Mouse (Mus musculus): Measurements from ENCODE around the gene Camk1d. TPM values are rescaled to one million over a fixed set of nuclear protein-coding genes. Genes with fewer than 3 reads are reported as not detected.
"Not testable (repeated sequence)": the region's sequence is repeated elsewhere in the genome, so short reads cannot be mapped to it uniquely, and the experiment has no call there.

The Camk1d gene
- polyA plus RNA-seq, 1 experiment from 2014 or later, result 11.3 TPM

- Histone ChIP-seq H3K27ac (ENCODE audit: low read length) (no peak overlapping the region), H3K27me3 (ENCODE audit: control insufficient read depth, insufficient read depth, low read length) (no peaks in the 10 kb centered on the region), H3K4me2 (ENCODE audit: low read depth, low read length) (no peak overlapping the region), H3K4me3 (replicated peaks; ENCODE audit: low read length) (no peak overlapping the region), H3K36me3 (ENCODE audit: control insufficient read depth, insufficient read depth, low read length) (no peaks in the 10 kb centered on the region), H3K4me1 (ENCODE audit: control insufficient read depth, insufficient read depth, low read length) (no peaks in the 10 kb centered on the region), H3K9ac (ENCODE audit: low read length) (no peak overlapping the region), H3K9me3 (replicated peaks; ENCODE audit: control insufficient read depth, low read length) (no peaks in the 10 kb centered on the region)
- WGBS, result 52% methylated on average over 1 of the region's 1 CpGs
- ATAC-seq (ENCODE audit: insufficient read depth, low FRiP score), result no peak
Observed at GRCm38 (mm10) chr2:5396415-5396814, 317.9 kb downstream of the Camk1d start.

GRCm38 (mm10) chr2:5395873-5396272, 318.4 kb downstream of the Camk1d start:
- 62% methylated on average over 2 of the region's 2 CpGs for WGBS
- no peaks in the 10 kb centered on the region for H3K4me1 ChIP-seq (ENCODE audit: control insufficient read depth, insufficient read depth, low read length)
- no peaks in the 10 kb centered on the region for H3K36me3 ChIP-seq (ENCODE audit: control insufficient read depth, insufficient read depth, low read length)
- no peaks in the 10 kb centered on the region for H3K27me3 ChIP-seq (ENCODE audit: control insufficient read depth, insufficient read depth, low read length)
- H3K4me3 ChIP-seq (replicated peaks; ENCODE audit: low read length), result no peak overlapping the region
- H3K9ac ChIP-seq (ENCODE audit: low read length), result no peak overlapping the region
- H3K27ac ChIP-seq (ENCODE audit: low read length), result no peak overlapping the region
- H3K4me2 ChIP-seq (ENCODE audit: low read depth, low read length), result no peak overlapping the region
- H3K9me3 ChIP-seq (replicated peaks; ENCODE audit: control insufficient read depth, low read length), result no peaks in the 10 kb centered on the region
- ATAC-seq (ENCODE audit: insufficient read depth, low FRiP score), result no peak

- H3K4me3 ChIP-seq (replicated peaks; ENCODE audit: low read length), result no peak overlapping the region
- no peaks in the 10 kb centered on the region for H3K4me1 ChIP-seq (ENCODE audit: control insufficient read depth, insufficient read depth, low read length)
- H3K9ac ChIP-seq (ENCODE audit: low read length), result no peak overlapping the region
- H3K9me3 ChIP-seq (replicated peaks; ENCODE audit: control insufficient read depth, low read length), result no peaks in the 10 kb centered on the region
- no peaks in the 10 kb centered on the region for H3K27me3 ChIP-seq (ENCODE audit: control insufficient read depth, insufficient read depth, low read length)
- no peak overlapping the region for H3K4me2 ChIP-seq (ENCODE audit: low read depth, low read length)
- no peaks in the 10 kb centered on the region for H3K36me3 ChIP-seq (ENCODE audit: control insufficient read depth, insufficient read depth, low read length)
- H3K27ac ChIP-seq (ENCODE audit: low read length), result no peak overlapping the region
- no peak for ATAC-seq (ENCODE audit: insufficient read depth, low FRiP score)
Observed at GRCm38 (mm10) chr2:5392921-5393320, 321.4 kb downstream of the Camk1d start.

GRCm38 (mm10) chr2:5392470-5392869, 321.8 kb downstream of the Camk1d start:
- Histone ChIP-seq H3K27ac (ENCODE audit: low read length) (no peak overlapping the region), H3K9me3 (replicated peaks; ENCODE audit: control insufficient read depth, low read length) (no peaks in the 10 kb centered on the region), H3K4me2 (ENCODE audit: low read depth, low read length) (no peak overlapping the region), H3K9ac (ENCODE audit: low read length) (no peak overlapping the region), H3K27me3 (ENCODE audit: control insufficient read depth, insufficient read depth, low read length) (no peaks in the 10 kb centered on the region), H3K36me3 (ENCODE audit: control insufficient read depth, insufficient read depth, low read length) (no peaks in the 10 kb centered on the region), H3K4me1 (ENCODE audit: control insufficient read depth, insufficient read depth, low read length) (no peaks in the 10 kb centered on the region), H3K4me3 (replicated peaks; ENCODE audit: low read length) (no peak overlapping the region)
- no peak for ATAC-seq (ENCODE audit: insufficient read depth, low FRiP score)
- WGBS, result 79% methylated on average over 4 of the region's 4 CpGs

GRCm38 (mm10) chr2:5388381-5388780, 325.9 kb downstream of the Camk1d start:
- no peak overlapping the region for H3K9ac ChIP-seq (ENCODE audit: low read length)
- no peaks in the 10 kb centered on the region for H3K9me3 ChIP-seq (replicated peaks; ENCODE audit: control insufficient read depth, low read length)
- 85% methylated on average over 7 of the region's 7 CpGs for WGBS
- H3K4me1 ChIP-seq (ENCODE audit: control insufficient read depth, insufficient read depth, low read length), result 0 out of 2 replicates have a peak, but pooled peaks cover 7% of the 10 kb centered on the region
- ATAC-seq (ENCODE audit: insufficient read depth, low FRiP score), result no peak
- H3K27ac ChIP-seq (ENCODE audit: low read length), result no peak overlapping the region
- no peak overlapping the region for H3K4me2 ChIP-seq (ENCODE audit: low read depth, low read length)
- H3K27me3 ChIP-seq (ENCODE audit: control insufficient read depth, insufficient read depth, low read length), result no peaks in the 10 kb centered on the region
- H3K4me3 ChIP-seq (replicated peaks; ENCODE audit: low read length), result no peak overlapping the region
- no peaks in the 10 kb centered on the region for H3K36me3 ChIP-seq (ENCODE audit: control insufficient read depth, insufficient read depth, low read length)

GRCm38 (mm10) chr2:5381712-5382710, 332.3 kb downstream of the Camk1d start:
- H3K27ac ChIP-seq (ENCODE audit: low read length), result no peak overlapping the region
- H3K4me1 ChIP-seq (ENCODE audit: control insufficient read depth, insufficient read depth, low read length), result 0 out of 2 replicates have a peak, but pooled peaks cover 3% of the 10 kb centered on the region
- H3K9me3 ChIP-seq (replicated peaks; ENCODE audit: control insufficient read depth, low read length), result no peaks in the 10 kb centered on the region
- no peak for ATAC-seq (ENCODE audit: insufficient read depth, low FRiP score)
- WGBS, result 55% methylated on average over 12 of the region's 12 CpGs
- no peak overlapping the region for H3K9ac ChIP-seq (ENCODE audit: low read length)
- no peak overlapping the region for H3K4me3 ChIP-seq (replicated peaks; ENCODE audit: low read length)
- H3K36me3 ChIP-seq (ENCODE audit: control insufficient read depth, insufficient read depth, low read length), result no peaks in the 10 kb centered on the region
- H3K4me2 ChIP-seq (ENCODE audit: low read depth, low read length), result no peak overlapping the region
- H3K27me3 ChIP-seq (ENCODE audit: control insufficient read depth, insufficient read depth, low read length), result no peaks in the 10 kb centered on the region

GRCm38 (mm10) chr2:5380973-5381372, 333.3 kb downstream of the Camk1d start:
- H3K36me3 ChIP-seq (ENCODE audit: control insufficient read depth, insufficient read depth, low read length), result no peaks in the 10 kb centered on the region
- no peak for ATAC-seq (ENCODE audit: insufficient read depth, low FRiP score)
- H3K4me2 ChIP-seq (ENCODE audit: low read depth, low read length), result no peak overlapping the region
- no peaks in the 10 kb centered on the region for H3K9me3 ChIP-seq (replicated peaks; ENCODE audit: control insufficient read depth, low read length)
- WGBS, result 77% methylated on average over 7 of the region's 7 CpGs
- H3K27me3 ChIP-seq (ENCODE audit: control insufficient read depth, insufficient read depth, low read length), result no peaks in the 10 kb centered on the region
- H3K4me1 ChIP-seq (ENCODE audit: control insufficient read depth, insufficient read depth, low read length), result no peaks in the 10 kb centered on the region
- H3K4me3 ChIP-seq (replicated peaks; ENCODE audit: low read length), result no peak overlapping the region
- H3K9ac ChIP-seq (ENCODE audit: low read length), result no peak overlapping the region
- H3K27ac ChIP-seq (ENCODE audit: low read length), result no peak overlapping the region

GRCm38 (mm10) chr2:5378922-5379321, 335.4 kb downstream of the Camk1d start:
- H3K36me3 ChIP-seq (ENCODE audit: control insufficient read depth, insufficient read depth, low read length); H3K9ac ChIP-seq (ENCODE audit: low read length); H3K9me3 ChIP-seq (replicated peaks; ENCODE audit: control insufficient read depth, low read length); H3K27me3 ChIP-seq (ENCODE audit: control insufficient read depth, insufficient read depth, low read length); H3K27ac ChIP-seq (ENCODE audit: low read length); H3K4me3 ChIP-seq (replicated peaks; ENCODE audit: low read length); H3K4me2 ChIP-seq (ENCODE audit: low read depth, low read length); ATAC-seq (ENCODE audit: insufficient read depth, low FRiP score); H3K4me1 ChIP-seq (ENCODE audit: control insufficient read depth, insufficient read depth, low read length): not testable (repeated sequence)
- WGBS, result 59% methylated on average over 18 of the region's 18 CpGs

- H3K27ac ChIP-seq (ENCODE audit: low read length), result no peak overlapping the region
Observed at GRCm38 (mm10) chr2:5378066-5378672, 336.1 kb downstream of the Camk1d start.

More at GRCm38 (mm10) chr2:5378066-5378672, 336.1 kb downstream of the Camk1d start:
- H3K4me3 ChIP-seq (replicated peaks; ENCODE audit: low read length), result no peak overlapping the region
- no peak overlapping the region for H3K4me2 ChIP-seq (ENCODE audit: low read depth, low read length)
- H3K27me3 ChIP-seq (ENCODE audit: control insufficient read depth, insufficient read depth, low read length), result no peaks in the 10 kb centered on the region
- no peak for ATAC-seq (ENCODE audit: insufficient read depth, low FRiP score)
- no peaks in the 10 kb centered on the region for H3K36me3 ChIP-seq (ENCODE audit: control insufficient read depth, insufficient read depth, low read length)
- H3K9ac ChIP-seq (ENCODE audit: low read length), result no peak overlapping the region
- H3K9me3 ChIP-seq (replicated peaks; ENCODE audit: control insufficient read depth, low read length), result no peaks in the 10 kb centered on the region
- WGBS, result 74% methylated on average over 6 of the region's 6 CpGs
- H3K4me1 ChIP-seq (ENCODE audit: control insufficient read depth, insufficient read depth, low read length), result no peaks in the 10 kb centered on the region

Measured in stomach, embryonic 16.5 days (tissue).